Mouse (Mus musculus): ENCODE data around the gene Pnrc1.

Gene Pnrc1

DNA sequence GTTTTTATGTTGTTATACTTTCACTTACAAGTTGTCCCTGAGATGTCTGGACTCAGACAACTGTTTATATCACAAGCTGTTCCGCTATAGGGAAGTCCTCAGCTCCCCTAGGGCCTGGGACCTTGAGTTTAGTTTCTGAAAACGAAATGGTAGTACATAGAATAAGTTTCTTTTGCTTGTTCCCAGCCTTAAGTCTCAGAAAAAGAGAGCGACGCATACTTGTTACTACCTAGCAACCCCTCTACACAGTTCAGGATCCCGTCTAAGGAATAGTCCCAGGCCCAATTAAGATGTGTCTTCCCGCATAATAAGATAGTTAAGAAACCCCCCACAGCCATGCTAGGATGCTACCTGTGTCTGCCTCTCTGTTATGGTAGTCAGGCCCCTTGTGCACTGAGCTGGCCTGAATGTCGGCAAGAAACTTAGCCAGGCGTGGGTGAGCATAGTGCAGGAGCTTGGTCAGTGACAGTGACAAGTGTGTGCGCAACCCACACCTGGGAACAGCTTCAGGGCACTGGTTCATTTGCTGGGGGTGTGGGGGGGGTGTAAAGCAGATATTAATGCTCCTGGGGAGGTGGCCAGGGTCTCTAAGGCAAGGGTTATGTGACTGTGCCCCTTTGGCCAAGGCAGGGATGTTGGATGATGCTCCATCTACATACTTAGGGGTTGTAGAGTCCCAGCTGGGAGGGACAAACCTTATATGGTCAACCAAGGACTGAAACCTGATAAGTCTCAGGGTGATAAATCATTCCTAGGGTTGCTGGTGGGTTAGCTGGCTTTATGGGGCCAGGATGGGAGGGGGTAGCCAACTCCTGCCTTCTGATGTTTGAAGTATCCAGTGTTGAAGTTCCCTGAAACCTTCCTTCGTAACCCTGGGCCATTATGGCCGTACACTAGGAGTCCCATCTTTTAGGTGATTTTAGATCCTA lies 19.3 kb downstream of the Pnrc1 start:
- no peak for DNase-seq (ENCODE audit: low spot score)

DNA sequence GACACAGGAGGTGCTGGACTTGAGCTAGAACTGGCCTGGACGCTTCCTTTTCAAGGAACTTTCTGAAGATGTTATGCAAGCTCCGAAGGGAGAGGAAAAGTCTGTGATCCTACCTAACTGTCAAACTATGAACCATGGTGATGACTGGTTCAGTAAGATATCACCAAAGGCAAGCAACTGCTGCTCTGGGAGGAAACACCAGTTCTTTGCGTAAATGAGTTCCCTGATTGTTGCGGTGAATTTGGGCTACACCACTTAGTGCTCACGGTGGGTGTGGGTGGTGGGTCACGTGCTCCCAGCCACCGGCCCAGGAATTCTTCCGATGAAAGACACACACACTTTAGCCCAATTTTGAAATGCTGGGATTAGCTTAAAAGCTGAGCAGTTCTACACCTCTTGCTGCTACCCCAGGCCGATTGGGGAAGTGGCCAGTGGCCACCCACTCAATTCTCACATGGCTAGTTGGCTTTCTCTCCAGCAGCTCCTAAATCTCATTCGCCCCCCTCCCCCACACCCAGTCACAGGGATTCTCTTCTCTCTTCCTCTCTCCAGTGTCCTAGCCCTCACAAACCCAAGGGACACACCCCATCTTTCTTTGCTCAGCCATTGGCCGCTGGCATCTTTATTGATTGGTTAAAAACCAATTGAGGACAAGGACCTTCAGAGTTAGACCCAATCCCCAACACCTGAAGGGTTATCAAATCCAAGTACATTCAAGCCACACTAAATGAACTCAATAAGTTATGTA lies 24.8 kb downstream of the Pnrc1 start:
- no peak for DNase-seq (ENCODE audit: low spot score)

DNA sequence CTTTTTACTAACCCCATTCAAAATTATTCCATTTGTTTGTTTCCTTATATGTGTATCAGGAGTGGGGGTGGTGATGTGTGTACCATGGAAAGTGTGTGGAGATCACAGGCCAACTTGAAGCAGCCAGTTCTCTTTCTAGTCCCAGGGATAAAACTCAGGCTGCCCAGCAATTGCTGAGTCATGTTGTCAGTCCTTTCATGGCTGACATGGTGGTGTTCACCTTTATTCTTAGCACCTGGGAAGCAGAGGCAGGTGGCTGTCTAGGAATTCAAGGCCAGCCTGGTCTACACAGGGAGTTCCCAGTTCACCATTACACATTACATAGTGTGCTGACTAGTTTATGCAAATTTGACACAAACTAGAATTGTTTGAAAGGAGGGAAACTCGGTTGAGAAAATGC lies 27.1 kb downstream of the Pnrc1 start:
- DNase-seq (ENCODE audit: low spot score), result no peak

DNA sequence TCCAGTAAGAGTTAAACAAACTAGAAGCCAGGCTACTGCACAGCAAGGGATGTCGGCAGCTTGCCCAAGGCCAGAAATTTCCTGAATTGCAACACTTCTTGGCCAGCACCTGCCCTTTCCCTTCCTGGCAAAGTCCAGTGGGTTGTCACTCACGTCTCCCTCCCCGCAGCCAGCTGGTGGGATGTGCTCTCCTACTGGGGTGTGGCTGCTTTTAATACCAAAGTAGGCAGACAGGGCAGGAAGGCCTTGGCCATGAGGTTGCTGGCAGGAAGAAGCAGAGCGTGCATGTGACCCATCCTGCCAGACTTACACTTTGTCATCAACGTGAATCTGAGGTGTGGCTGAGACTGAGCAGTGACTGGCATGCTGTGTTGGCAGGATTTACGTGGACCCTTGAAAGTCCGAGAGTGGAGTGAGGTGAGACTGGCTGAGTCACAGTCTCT lies 28.6 kb downstream of the Pnrc1 start:
- peak; percentile 43 for DNase-seq (ENCODE audit: low spot score)

DNA sequence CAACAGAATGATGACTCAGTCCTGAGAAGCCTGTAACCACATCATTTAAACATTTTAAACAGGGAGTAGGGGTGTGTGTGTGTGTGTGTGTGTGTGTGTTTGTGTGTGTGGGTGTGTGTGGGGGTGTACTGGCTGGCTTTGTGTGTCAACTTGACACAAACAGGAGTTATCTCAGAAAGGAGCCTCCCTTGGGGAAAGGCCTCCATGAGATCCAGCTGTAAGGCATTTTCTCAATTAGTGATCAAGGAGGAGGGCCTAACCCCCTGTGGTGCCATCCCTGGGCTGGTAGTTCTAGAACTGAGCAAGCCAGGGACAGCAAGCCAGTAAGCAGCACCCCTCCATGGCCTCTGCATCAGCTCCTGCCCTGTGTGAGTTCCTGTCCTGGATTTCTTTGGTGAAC lies 29.7 kb downstream of the Pnrc1 start:
- no peak for DNase-seq (ENCODE audit: low spot score)

DNA sequence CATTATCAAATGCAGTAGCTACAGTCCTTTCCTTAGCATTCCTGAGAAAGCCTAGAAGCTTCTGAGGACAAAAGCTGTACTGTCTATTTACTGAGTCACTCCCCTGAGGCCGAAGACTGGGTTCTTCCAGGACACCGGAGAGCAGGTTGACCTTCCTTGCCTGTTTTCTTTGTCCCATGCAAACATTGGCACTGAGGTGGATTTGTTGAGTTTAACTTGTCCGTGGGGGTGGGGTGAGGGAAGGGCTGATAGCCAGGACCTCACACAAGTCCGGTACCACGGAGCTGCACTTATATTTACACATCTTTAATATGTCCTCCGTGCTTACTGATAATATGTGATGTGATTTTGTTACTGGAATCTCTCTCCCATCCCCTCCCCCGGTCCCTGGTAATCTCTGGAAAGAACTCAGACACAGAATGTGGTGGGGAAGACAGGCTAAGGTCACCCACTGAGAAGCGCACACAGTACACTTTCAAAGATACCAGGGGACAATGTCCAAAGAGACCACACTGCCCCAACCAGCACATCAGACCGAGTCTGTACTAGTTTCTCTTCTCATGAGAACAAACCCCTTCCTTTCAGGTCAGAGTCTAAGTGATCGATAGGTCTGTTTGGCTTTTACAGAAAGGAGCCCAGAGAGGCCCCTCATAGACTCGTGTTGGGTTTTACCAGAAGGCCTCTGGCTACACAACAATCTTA lies 32.5 kb downstream of the Pnrc1 start:
- DNase-seq (ENCODE audit: low spot score), result no peak

DNA sequence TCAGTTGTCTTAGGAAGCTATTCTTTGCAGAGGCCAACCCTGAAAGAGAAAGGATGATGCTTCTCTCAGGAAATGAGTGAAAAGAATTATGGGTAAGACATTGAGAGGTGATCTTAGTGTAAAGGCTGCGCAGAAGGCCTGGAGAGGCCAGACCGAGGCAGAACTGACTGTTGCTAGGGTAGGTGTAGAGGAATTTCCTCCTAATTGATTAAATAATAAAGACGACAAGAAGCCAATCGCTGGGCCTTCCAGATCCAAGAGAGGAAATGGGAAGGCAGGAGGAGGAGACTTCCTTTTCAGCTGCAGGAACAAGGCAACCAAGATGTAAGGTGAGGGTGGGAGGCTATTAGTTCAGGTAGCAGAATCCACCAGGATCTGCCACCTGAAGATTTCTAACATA lies 35.3 kb downstream of the Pnrc1 start:
- no peak for DNase-seq (ENCODE audit: low spot score)

DNA sequence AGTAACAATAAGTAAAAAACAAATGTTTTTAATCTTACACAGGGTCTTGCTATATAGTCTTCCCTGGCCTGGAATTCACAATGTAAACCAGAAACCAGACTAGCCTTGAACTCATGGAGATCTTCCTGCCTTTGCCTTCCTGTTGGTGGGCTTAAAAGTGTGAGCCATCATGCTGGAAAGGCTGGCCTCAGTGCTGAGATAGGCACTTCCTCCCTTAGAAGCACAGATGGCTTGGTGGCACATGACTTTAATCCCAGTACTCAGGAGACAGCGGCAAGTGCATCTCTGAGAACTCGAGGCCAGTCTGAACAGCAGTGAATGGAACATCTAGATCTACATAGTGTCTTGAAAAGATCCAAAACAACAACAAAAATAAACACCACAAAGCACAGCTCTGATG lies 39.1 kb downstream of the Pnrc1 start:
- no peak for DNase-seq (ENCODE audit: low spot score)

DNA sequence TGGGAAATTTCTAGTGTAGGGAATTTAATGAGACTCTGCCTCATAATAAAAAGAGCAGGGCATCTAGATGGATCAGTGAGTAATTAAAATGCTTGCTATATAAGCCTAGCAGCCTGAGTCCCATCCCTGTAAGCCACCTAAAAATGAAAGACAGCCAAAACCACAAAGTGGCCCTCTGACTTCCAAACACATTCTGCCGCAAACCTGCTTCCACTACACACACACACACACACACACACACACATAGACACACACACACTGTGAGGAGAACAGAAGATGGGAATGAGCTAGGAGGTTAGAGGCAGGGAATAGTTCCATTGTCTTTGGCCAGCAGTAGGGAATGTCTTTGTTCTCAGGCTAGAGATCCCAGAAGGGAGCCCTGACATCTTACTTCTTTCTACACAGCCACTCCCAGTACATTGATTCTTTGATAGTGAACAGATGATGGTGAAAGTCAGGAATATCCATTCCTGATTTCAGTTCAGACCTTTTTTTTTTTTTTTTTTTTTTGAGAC lies 40.2 kb downstream of the Pnrc1 start:
- no peak for DNase-seq (ENCODE audit: low spot score)

DNA sequence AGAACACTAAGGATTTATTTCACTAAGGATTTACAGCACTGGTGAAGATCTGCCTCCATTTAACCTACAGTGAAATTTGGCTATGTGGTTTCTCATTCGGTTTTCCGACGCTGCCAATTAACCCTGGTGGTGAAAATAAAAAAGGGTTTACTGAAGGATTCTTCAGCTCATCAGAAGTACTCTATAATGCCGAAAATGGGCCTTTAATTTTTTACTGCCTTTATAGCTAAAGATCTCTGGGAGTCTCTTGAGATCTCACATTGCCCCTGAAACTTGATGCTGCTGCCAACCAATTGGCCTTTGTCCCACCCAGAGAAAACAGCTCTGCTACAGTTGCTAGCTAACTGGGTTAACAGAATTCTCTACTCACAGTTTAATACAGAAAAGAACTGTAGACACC lies 41.0 kb downstream of the Pnrc1 start:
- DNase-seq (ENCODE audit: low spot score), result no peak

DNA sequence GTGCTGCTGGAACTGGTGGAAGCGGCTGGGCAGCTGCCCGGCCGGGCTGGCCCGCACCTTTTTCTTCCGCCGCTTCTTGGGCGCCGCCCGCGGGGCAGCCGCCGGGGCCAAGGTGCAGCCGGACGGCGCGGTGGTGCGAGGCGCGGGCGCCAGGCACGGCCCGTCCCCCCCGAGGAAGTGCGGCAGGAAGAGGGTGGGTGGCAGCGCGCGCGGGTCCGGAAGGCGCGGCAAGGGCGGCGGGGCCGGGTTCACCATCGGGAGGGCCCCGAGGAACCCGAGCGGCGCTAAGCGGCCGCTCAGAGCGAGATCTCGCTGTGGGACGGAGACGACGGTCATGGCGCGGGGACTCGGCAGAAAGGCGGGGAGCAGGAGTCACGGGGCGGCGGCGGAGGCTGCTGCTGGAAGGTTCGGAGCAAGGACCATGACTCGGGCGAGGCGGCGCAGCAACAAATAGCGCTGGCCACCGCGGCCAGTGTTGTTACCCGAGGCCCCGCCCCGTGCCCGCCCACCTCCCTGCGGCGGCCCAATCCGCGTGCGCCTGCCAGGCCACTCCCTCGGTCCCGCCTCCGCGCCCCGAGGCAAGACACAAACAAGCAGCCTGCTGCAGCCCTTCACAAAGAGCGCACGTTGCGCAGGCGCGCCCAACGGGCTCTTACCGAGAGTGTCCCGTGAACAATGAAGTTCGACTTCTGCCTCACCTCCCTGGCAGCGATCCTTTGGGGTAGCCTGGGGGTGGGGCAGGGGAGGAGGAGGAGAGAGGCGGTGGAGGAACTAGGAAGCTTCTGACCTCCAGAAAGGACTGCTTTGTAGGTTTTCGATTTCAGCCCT lies 41.7 kb downstream of the Pnrc1 start:
- peak; percentile 98 for DNase-seq (ENCODE audit: low spot score)

DNA sequence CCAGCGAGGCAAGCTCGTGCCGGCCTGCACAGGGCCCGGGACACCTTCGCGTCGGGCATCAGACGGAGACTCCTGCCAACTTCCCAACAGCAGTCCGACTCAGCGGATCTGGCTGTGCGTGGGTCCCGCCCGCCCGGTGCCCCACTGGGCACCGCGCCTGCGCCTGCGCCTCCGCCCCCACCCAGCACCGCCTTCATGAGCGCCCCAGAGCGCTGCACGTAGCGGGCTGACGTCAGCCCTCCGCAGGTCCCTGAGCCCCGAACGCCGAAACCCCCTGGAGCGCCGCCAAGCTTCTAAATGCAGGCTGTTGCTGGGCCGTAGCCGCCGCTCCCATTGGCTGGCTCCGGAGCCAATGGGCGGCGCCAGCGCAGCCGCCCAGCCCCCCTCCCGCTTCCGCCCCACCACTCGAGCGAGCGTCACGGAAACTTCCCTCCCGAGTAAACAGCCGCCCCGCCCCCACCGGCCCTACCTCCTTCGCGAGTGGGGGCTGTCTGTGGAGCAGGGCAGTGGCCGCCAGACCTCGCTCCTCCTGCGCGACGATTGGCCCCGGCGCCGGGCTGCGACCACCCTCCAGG lies 42.4 kb downstream of the Pnrc1 start:
- peak; percentile 99 for DNase-seq (ENCODE audit: low spot score)

DNA sequence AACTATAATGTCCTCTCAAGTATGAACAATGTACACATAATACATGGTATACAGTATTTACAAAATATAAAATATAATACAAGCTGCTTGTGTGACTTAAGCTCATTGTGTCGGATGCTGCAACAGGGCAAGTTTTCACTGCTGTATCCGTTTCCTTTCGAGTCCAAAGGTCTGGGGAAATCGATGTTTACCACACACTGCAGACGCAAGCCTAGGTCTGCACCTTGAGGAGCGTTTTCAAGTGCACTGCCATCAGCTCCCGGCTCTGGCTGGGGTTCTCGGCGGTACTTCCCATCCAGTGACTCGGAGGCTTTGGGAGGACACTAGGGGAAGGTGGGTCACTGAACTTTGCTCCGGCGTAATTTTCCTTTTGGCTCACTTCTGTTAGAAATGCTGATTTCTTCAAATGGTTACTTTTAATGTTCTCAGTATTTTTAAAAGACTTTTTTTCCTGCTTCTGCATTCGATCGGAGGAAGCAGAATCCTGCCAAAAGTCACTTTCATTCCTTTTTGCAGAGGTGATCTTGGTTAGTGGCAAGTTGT lies 44.0 kb downstream of the Pnrc1 start:
- DNase-seq (ENCODE audit: low spot score), result no peak

DNA sequence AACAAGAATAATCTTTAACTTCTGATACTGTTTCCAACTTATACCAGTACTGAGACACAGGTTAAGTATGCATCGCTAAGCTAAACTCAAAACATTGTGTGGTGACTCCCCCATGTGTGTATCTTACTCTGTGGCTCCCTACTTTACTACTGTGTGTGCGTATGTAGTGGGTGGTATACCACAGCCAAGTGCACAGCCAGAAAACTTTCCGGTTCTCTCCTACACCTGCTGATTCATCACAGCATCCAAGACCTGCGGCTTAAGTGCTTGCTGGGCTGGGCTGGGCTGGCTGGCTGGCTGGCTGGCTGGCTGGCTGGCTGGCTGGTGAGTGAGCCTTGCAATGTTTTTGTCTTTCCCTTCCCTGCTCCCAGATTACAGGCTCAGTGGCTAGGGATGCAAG lies 46.0 kb downstream of the Pnrc1 start:
- DNase-seq (ENCODE audit: low spot score), result no peak

DNA sequence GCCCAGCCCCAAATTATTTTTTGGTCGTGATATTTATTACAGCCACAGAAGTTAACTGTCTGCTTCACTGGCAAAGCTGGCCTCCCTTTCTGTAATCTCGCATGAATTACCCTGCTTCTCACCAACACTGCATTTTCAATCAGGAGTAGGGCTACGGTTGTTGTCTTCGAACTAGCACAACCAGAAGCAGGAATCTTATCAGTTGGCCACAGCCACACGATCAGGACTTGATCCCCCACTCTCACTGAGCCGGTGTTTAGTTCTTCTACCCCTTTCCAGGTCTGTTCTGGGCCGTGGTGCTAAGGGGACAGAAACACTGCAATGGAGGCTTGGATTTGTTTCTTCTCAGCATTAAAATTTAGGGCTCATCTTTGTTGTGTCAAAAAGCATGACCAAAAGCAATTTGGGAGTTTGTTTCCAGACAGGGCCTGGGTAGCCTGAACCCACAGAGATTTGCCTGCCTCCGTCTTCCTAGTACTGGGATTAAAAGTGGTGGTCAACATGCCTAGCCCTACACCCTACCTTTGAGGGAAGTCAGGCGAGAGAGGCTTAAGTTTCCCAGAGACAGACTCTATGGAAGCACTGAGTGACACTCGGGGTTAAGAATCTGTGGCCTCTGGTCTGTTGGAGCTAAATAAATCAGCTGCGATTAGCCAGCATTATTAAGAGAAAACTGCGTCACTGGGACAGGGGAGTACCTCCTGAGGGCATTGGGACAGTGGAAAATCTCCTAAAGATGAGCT lies 46.8 kb downstream of the Pnrc1 start:
- no peak for DNase-seq (ENCODE audit: low spot score)

DNA sequence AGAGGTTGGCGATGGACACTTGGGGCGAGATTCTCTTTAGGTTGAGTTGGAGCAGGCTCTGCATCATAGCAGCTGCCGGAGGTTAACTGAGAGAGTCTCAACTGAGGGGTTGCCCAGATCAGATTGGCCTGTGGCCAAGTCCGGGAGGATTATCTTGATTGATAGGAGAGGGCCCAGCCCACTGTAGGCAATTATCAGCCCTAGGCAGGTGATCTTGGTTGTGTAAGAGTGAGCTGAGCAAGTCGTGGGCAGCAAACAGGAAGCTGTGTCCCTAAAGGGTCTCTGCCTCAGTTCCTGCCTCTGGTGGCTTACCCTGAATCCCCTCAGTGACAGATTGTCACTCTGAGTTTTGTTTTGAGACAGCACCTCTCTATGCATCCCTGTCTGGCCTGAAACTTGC lies 47.4 kb downstream of the Pnrc1 start:
- no peak for DNase-seq (ENCODE audit: low spot score)

DNA sequence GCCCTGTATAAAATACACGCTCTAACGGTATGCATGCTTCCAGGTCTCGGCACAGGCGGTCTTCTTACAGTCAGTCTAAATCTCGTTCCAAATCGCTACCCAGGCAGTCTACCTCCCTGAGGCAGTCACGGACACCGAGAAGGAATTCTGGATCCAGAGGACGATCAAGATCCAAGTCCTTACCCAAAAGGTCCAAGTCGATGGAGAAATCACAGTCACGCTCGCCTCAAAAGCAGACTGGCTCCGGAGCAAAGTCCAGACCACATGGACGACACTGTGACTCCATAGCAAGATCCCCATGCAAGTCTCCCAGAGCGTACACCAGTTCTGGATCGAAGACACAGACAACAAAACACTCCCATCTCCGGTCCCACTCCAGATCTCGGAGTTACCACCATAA lies 59.1 kb downstream of the Pnrc1 start:
- DNase-seq (ENCODE audit: low spot score), result no peak

DNA sequence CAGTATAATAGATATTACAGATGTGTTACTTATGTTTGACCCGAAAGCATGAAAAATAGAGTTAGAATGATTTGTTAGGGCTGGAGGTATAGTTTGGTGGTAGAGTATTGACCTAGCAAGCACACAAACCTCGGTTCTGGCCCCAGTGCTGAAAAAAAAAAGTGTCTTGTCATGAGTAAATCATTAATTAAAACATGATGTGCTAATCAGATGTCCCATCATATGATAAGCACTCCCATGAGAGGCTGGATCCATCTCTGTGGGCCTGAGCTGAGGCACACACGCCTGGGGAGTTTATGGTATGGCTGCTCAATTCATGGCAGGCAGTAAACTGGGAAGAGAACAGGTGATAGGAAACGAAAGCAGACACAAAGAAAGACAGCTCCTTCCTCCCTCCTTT lies 60.3 kb downstream of the Pnrc1 start:
- DNase-seq (ENCODE audit: low spot score), result no peak

DNA sequence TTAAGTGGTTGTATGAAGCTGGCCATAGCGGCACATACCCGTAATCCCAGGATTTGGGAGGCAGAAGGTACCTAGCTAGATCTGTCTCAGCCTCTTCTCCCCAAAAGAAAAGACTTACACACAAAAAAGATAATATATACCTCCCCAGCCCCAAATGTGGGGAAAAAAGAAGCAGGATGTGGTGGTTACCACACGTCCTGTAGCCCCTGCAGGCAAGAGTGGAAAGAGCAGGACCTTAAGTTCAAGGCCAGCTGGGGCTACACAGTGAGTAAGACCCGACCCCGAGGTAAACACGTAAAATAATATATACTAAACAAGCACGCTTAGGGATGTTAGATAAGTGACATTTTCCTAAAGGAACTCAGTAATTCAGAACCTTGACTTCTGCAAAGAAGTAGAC lies 62.8 kb downstream of the Pnrc1 start:
- DNase-seq (ENCODE audit: low spot score), result no peak

DNA sequence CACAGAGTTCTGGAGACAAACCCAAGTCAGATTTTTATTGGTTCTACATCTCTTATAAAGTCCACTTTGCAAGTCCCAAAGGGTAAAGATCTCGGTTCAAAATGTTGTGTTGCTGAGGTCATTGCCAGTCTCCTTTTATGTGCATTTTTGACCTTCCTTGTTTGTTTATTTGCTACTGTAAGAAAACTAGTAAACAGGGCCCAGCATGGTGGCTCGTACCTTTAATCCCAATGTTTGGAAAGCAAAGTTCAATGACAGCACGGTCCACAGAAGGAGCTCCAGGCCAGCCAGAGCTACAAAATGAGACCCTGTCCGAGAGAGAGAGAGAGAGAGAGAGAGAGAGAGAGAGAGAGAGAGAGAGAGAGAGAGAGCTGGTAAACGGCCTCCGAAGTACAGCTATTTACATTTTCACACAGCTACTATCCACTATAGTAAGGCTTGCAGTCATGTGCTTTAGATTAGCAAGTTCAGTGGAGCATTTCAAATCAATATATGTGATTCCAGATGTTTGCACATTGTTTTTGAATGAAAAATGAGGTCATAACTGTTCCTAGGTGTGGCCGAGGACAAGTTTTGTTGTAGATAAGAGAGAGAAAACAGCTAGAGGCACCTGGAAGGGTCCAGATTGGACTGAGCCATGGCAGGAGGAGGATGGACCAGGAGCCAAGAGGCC lies 65.8 kb downstream of the Pnrc1 start:
- DNase-seq (ENCODE audit: low spot score), result no peak
